Mouse (Mus musculus): ENCODE results near the gene Dnmbp. TPM values are rescaled to one million over a fixed set of nuclear protein-coding genes. Genes with fewer than 3 reads are reported as not detected.

Dnmbp gene
- total RNA-seq, 2 experiments from 2014 or later: 9.4 to 11.3 TPM

DNA sequence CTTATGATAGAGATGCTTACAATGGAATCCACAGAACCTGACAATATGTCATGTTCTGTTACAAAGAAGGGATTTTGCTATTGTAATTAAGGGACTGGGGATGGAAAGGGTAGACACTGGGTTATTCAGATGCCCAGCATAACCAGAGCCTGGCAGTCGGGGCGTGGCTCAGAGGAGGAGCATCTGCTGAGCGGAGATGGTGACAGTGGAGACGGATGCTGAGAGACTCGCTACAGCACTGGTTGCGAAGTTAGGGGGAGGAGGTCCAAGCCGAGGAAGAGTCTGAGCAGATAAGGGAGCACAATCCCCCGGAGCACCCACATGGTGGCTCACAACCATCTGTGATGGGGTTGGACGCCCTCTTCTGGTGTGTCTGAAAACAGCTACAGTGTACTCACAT is 96.8 kb downstream of the Dnmbp start:
- no peak for TF ChIP-seq CTCF (IDR thresholded peaks at IDR 0.05)

DNA sequence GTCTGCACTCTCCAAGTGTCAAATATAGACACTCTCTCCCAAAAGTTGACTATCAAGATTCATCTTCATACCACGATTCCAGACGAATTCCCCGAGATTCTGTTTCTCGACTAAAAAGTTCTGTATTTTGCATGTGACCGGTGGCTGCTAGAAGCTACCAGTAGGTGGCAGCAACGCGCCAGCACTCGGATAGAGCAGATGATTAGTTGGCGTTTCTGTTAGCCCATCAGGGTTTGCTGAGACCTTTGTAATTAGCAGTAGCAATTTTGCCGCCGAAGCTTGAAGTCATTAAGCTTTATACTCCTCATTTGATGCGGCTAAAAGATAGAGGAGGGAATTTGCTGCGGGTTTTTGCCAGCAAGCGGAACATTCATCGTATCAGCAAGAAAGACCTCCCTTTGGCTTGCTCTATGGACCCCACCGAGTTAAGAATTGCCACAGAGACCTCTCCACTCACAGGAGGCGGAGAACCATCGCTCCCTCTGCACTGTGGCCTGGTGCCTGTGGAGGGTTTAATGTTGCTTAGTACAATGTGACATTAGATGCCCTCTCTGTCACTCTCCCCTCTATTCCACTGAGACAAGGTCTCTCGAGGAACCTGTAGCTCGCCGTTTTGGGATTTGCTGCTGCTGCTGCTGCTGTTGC is 107.4 kb downstream of the Dnmbp start:
- peak; percentile 97 for TF ChIP-seq CTCF (IDR thresholded peaks at IDR 0.05)
- no peak overlapping the region for H3K27ac ChIP-seq
- intact Hi-C loops (cut with DNase I): loop anchor here (1.0 kb wide), 3 partner anchors 74 to 127 kb away; partner anchors contain the start of gene Dnmbp

More for the DNA sequence above, 96.8 kb downstream of the Dnmbp start:
- Histone ChIP-seq H3K4me3 (no peak overlapping the region), H3K27ac (no peak overlapping the region)
- no peak for DNase-seq
- intact Hi-C loops (cut with DNase I): no loop called here

DNA sequence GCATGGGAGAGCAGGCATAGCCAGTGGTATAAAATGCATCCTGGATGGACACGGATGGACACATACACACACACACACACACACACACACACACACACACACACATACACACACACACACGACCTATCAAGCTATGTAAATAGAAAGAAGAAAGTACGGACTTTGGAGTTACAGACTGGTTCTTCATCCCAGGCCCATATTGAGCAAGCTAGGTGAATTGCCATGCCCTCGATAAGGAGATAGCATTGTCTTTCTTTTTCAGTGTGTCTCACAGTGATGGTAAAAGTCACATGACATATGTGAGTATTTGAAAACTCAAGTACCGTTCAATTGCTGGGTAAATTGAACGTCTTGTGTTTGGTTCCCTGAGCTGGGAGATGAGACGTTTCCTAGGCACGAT is 113.1 kb downstream of the Dnmbp start:
- intact Hi-C loops (cut with DNase I): no loop called here
- no peak overlapping the region for H3K4me3 ChIP-seq
- no peak for TF ChIP-seq CTCF (IDR thresholded peaks at IDR 0.05)
- no peak for DNase-seq
- H3K27ac ChIP-seq: no peak overlapping the region

More for the DNA sequence above, 107.4 kb downstream of the Dnmbp start:
- DNase-seq: peak; percentile 71
- peak overlapping the region; percentile 39; the same call in 1 of the 2 replicates for H3K4me3 ChIP-seq

DNA sequence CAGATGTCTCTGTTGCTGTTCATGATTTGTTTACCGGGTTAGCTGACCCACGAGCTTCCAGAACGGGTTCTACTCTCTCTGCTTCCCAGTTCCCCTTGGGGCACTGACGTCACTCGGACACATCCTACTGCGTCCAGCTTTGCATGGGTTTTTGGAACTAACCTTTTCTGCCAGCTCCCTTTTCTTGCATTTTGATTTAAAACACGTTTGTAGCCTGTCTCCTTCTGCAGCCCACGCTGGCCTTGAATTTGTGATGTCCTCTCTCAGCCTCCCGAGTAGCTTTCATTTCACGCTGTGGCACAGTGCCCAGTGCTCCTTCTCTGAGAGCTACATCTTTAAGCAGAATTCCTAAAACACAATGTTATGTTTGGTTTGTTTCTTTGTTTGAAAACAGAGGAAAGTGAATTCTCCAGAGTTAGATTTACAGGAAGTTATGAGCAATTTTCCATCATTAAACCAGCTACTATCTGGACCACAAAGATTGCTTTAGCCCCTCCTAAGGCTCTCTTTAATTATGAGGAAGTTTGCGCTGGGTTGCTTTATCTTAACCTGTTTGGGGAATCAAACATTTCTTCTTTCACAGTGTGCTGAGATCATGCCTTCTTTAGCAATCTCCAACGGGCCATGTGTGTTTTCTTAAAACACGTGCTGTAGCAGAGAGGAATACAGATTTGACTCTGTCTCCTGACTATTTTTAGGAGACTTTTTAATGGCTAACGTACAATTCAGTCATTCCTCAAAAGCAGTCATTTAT is 124.2 kb downstream of the Dnmbp start:
- H3K4me3 ChIP-seq: peak overlapping the region; percentile 63
- DNase-seq: peak; percentile 34
- no peak overlapping the region for H3K27ac ChIP-seq
- intact Hi-C loops (cut with DNase I): no loop called here
- TF ChIP-seq CTCF (IDR thresholded peaks at IDR 0.05): no peak

DNA sequence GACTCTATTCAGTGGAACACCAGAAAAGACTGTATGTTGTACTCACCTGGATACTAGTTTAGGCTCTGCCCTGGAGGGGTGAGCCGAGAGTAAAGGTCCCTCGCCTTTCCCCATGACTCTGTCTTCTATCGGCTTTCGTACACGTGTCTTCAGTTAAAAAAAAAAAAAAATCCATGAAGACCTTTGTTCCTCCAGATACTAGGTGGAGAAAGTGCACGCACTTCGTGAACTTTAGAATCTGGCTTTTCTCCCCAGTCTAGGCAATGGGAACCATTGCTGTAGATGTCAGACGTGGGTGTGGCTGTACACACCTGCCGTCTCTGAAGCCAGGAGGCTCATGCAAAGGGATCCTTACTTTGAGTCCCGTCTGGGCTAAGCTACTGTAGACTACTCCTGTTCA is 126.7 kb downstream of the Dnmbp start:
- DNase-seq: no peak
- TF ChIP-seq CTCF (IDR thresholded peaks at IDR 0.05): no peak
- intact Hi-C loops (cut with DNase I): no loop called here
- no peak overlapping the region for H3K4me3 ChIP-seq
- H3K27ac ChIP-seq: no peak overlapping the region

DNA sequence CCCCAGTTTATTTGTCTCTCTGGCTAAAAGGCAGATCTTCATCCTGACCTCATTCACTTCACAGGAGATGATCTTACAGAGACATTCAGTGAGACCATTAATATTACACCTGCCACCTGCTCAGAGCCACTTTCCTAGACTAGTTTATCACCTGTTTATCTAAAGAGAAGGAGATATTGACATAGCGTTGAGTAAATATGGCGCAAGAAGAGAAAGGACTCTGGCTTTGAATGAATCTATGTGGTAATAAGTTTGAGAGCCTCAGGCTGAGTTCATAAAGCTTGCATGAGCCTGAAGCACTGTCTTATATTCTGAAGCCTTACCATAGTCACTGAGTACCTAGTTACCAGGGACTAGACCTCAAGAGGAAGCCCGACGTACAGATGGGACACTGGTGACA is 128.6 kb downstream of the Dnmbp start:
- Histone ChIP-seq H3K4me3 (no peak overlapping the region), H3K27ac (no peak overlapping the region)
- no peak for DNase-seq
- intact Hi-C loops (cut with DNase I): no loop called here
- no peak for TF ChIP-seq CTCF (IDR thresholded peaks at IDR 0.05)

DNA sequence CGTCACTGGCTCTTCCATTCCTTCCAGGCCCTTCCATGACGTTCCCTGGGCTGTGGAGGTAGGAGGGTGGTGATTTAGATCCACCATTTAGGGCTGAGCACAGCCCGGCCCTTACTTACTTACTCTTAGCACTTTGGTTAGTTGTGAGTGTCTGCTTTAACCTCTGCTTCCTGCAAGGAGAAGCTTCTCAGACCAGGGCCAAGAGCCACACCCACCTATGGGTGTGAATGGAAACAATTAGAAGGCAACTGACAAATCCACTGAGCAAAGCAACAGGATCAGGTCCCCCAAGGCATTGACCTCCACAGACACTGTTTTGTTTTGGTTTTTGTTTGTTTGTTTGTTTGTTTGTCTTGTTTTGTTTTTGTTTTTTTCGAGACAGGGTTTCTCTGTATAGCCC is 130.7 kb downstream of the Dnmbp start:
- no peak for TF ChIP-seq CTCF (IDR thresholded peaks at IDR 0.05)
- Histone ChIP-seq H3K27ac (no peak overlapping the region), H3K4me3 (no peak overlapping the region)
- DNase-seq: no peak
- intact Hi-C loops (cut with DNase I): no loop called here

DNA sequence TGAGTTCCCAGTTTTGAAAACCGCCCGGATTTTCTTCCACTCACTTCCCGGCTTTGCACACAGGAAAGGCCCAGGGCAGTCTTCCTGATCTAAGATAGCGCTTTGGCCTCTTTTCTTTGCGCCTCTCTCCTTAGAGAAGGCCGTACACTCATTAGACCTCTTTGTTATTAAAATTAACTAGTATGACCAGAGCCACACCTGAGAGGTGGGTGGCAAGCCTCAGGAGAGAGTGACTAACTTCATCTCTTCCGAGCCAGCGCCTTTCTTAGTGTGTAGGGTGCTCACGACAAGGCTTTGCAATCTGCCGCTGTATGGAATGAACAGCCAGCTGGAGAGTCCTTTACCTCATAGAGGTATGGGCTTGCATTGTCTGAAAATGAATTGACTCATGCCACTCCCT is 136.1 kb downstream of the Dnmbp start:
- no peak overlapping the region for H3K27ac ChIP-seq
- no peak overlapping the region for H3K4me3 ChIP-seq
- intact Hi-C loops (cut with DNase I): no loop called here
- DNase-seq: no peak
- no peak for TF ChIP-seq CTCF (IDR thresholded peaks at IDR 0.05)

DNA sequence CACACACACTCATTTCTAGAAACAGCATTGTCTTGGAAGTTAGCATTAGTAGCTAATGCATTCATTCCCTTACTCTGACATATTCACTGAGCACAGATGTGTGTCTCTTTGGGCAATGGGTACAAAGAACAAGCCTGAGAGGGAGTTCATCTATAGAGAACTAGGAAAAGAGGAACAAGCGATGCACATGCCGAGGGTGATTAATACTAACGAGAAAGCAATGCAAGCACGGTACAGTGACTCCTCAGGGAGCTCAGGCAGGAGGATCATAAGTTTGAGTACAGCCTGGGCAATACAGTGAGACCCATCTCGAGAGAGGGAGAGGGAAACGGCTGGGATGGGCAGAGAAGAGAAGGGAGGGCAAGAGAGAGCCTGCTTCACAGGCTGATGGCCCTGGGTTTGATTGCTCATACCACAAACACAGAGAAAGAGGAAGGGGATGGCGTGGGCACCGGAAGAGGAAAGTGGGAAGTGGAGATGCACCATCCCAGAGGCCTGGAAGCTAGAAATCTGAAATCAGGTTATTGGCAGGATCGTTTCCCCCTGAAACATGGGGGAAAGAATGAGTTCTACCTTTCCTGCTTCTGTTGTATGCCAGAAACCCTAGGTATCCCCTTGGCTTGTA is 138.5 kb downstream of the Dnmbp start:
- no peak for DNase-seq
- Histone ChIP-seq H3K27ac (no peak overlapping the region), H3K4me3 (no peak overlapping the region)
- intact Hi-C loops (cut with DNase I): no loop called here
- no peak for TF ChIP-seq CTCF (IDR thresholded peaks at IDR 0.05)

DNA sequence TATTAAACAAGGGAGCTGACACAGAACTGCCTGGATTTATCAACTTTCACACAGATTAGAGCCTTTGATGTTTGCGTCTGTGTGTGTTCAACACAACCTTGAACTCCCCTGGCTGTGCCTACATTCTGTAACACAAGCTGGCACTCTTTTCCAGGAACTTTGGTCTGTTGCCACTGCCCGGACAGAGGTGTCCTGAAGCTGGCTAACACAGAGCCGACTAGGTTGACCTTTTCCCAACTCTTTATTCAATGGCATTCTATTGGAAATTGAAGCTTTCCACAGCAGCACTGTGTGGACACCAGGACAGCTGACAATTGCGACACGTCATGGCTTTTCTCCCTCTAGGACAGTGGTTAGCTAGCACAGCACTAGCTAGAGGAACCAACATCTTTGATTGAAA is 142.8 kb downstream of the Dnmbp start:
- DNase-seq: no peak
- intact Hi-C loops (cut with DNase I): no loop called here
- no peak overlapping the region for H3K4me3 ChIP-seq
- TF ChIP-seq CTCF (IDR thresholded peaks at IDR 0.05): no peak
- H3K27ac ChIP-seq: no peak overlapping the region

Other genes starting within 250 kb of the Dnmbp start
- 10 to 100 TPM; 16.5 to 17.6 TPM for gene Cutc, start 187.2 kb downstream of the Dnmbp start, total RNA-seq (2021)
- gene Cox15, start 187.2 kb downstream of the Dnmbp start, total RNA-seq (2021): 10 to 100 TPM; 14.9 to 17.8 TPM
- gene Abcc2, start 158.0 kb downstream of the Dnmbp start, total RNA-seq (2021): not detected
- not detected for gene Cpn1, start 46.4 kb upstream of the Dnmbp start, total RNA-seq (2021)
- not detected for gene Cyp2c23, start 89.0 kb upstream of the Dnmbp start, total RNA-seq (2021)
- 1 to 10 TPM; 3.4 to 5.1 TPM for gene Erlin1, start 129.6 kb upstream of the Dnmbp start, total RNA-seq (2021)
- 10 to 100 TPM; 16.0 to 17.5 TPM for gene Chuk, start 167.3 kb upstream of the Dnmbp start, total RNA-seq (2021)
- 1 to 10 TPM; 5.8 to 8.1 TPM for gene Cwf19l1, start 195.7 kb upstream of the Dnmbp start, total RNA-seq (2021)
- 10 to 100 TPM; 12.9 to 14.3 TPM for gene Bloc1s2, start 206.3 kb upstream of the Dnmbp start, total RNA-seq (2021)